Mouse (Mus musculus): ENCODE data around the gene Cidec. TPM values are rescaled to one million over a fixed set of nuclear protein-coding genes. Genes with fewer than 3 reads are reported as not detected.

The Cidec gene
- polyA plus RNA-seq (2015; fragmentation: Nextera tagmentation; extraction: Ambion mirVana), result 0.29 TPM in 1 of 2 replicates, not detected in the other

DNA sequence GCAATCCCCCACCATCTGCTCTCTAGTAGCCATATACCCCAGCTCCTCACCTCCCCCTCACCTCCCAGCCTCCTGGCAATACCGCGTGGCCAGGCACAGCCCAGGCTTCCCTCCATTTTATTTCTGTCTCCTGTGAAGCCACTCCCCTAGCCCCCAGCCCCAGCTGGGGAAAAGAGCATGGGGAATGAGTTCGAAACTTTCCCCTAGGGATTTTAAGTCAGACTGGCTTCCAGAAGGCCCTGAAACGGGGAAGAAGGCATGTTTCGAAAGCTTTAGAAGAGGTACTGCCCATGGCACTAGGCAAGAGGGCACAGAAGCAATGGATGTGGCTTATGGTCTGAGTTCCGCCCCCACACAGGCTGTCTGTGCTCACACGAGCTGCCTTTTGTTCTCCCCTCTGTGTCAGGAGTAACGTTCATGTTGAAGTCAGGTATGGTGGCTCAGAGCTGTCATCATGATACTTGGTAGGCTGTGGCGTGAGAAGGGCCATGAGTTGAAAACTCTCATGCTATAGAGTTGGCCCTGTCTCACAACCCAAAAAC lies at the start of gene Cidec:
TSS of gene Cidec (minus strand) at position 97 of the 542 bp plus-strand sequence.
- H3K4me2 ChIP-seq (ENCODE audit: low read depth, low read length), result no peak within 1 kb of the TSS
- no peaks in the 10 kb centered on the region for H3K9me3 ChIP-seq (replicated peaks; ENCODE audit: control insufficient read depth, low read length)
- no peak within 1 kb of the TSS for H3K4me3 ChIP-seq (ENCODE audit: low read length)
- 71% methylated on average over 9 of the region's 9 CpGs for WGBS
- H3K9ac ChIP-seq (ENCODE audit: low read length), result no peak within 1 kb of the TSS
- no peaks in the 10 kb centered on the region for H3K27me3 ChIP-seq (ENCODE audit: control insufficient read depth, insufficient read depth, low read length)
- ATAC-seq (replicated peaks; ENCODE audit: extremely low read depth, insufficient read depth, low FRiP score), result no peak
- H3K36me3 ChIP-seq (ENCODE audit: control insufficient read depth, insufficient read depth), result no peaks in the 10 kb centered on the region
- no peaks in the 10 kb centered on the region for H3K4me1 ChIP-seq (ENCODE audit: control insufficient read depth, insufficient read depth, low read length)
- no peak within 1 kb of the TSS for H3K27ac ChIP-seq (ENCODE audit: low read length)

DNA sequence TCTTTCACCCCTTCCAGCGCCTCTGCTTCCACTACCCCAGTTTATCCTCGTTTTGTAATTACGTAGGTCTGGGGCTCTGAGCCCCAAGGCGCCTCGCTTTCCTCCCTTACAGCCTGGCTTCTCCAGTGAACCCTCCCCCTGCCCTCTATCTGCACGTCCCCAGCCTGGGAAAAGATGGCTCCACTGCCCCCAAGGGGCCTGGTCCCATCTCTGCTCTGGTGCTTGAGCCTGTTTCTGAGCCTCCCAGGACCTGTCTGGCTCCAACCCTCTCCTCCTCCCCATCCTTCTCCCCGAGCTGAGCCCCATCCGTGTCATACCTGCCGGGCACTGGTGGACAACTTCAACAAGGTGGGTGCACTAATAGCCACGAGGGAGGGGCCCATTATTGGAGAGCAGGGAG lies 48.2 kb upstream of the Cidec start:
- WGBS, result 9% methylated on average over 10 of the region's 10 CpGs
- Histone ChIP-seq H3K9ac (ENCODE audit: low read length) (peak overlapping the region; percentile 83), H3K9me3 (replicated peaks; ENCODE audit: control insufficient read depth, low read length) (no peaks in the 10 kb centered on the region), H3K27ac (ENCODE audit: low read length) (peak overlapping the region; percentile 92), H3K4me2 (ENCODE audit: low read depth, low read length) (peak overlapping the region; percentile 72), H3K36me3 (ENCODE audit: control insufficient read depth, insufficient read depth) (peaks cover 3% of the 10 kb centered on the region; the same call in 1 of the 2 replicates), H3K4me3 (ENCODE audit: low read length) (peak overlapping the region; percentile 60), H3K27me3 (ENCODE audit: control insufficient read depth, insufficient read depth, low read length) (no peaks in the 10 kb centered on the region), H3K4me1 (ENCODE audit: control insufficient read depth, insufficient read depth, low read length) (peaks cover 23% of the 10 kb centered on the region)
- ATAC-seq (replicated peaks; ENCODE audit: extremely low read depth, insufficient read depth, low FRiP score), result 0 out of 2 replicates have a peak, but pooled peaks have one; percentile 14

GRCm38 (mm10) chr6:113483100-113483615 lies 47.6 kb upstream of the Cidec start, which contains the start of gene Creld1:
TSS of gene Creld1 (plus strand) at chr6:113483297.
- H3K4me3 ChIP-seq (ENCODE audit: low read length), result peak within 1 kb of the TSS; percentile 60
- peak within 1 kb of the TSS; percentile 92 for H3K27ac ChIP-seq (ENCODE audit: low read length)
- H3K36me3 ChIP-seq (ENCODE audit: control insufficient read depth, insufficient read depth), result no peaks in the 10 kb centered on the region
- WGBS, result 0% methylated on average over 26 of the region's 26 CpGs
- H3K4me2 ChIP-seq (ENCODE audit: low read depth, low read length), result peak within 1 kb of the TSS; percentile 72
- no peaks in the 10 kb centered on the region for H3K9me3 ChIP-seq (replicated peaks; ENCODE audit: control insufficient read depth, low read length)
- peak; percentile 96 for ATAC-seq (replicated peaks; ENCODE audit: extremely low read depth, insufficient read depth, low FRiP score)
- H3K9ac ChIP-seq (ENCODE audit: low read length), result peak within 1 kb of the TSS; percentile 83
- H3K4me1 ChIP-seq (ENCODE audit: control insufficient read depth, insufficient read depth, low read length), result peaks cover 23% of the 10 kb centered on the region
- no peaks in the 10 kb centered on the region for H3K27me3 ChIP-seq (ENCODE audit: control insufficient read depth, insufficient read depth, low read length)

GRCm38 (mm10) chr6:113482477-113483099 lies 47.0 kb upstream of the Cidec start:
- H3K4me1 ChIP-seq (ENCODE audit: control insufficient read depth, insufficient read depth, low read length), result peaks cover 23% of the 10 kb centered on the region
- under 1% methylated on average over 61 of the region's 65 CpGs for WGBS
- H3K27ac ChIP-seq (ENCODE audit: low read length), result peak overlapping the region; percentile 92
- H3K9ac ChIP-seq (ENCODE audit: low read length), result peak overlapping the region; percentile 79
- no peaks in the 10 kb centered on the region for H3K36me3 ChIP-seq (ENCODE audit: control insufficient read depth, insufficient read depth)
- peak overlapping the region; percentile 72 for H3K4me2 ChIP-seq (ENCODE audit: low read depth, low read length)
- no peaks in the 10 kb centered on the region for H3K27me3 ChIP-seq (ENCODE audit: control insufficient read depth, insufficient read depth, low read length)
- peak; percentile 23 for ATAC-seq (replicated peaks; ENCODE audit: extremely low read depth, insufficient read depth, low FRiP score)
- H3K9me3 ChIP-seq (replicated peaks; ENCODE audit: control insufficient read depth, low read length), result no peaks in the 10 kb centered on the region
- peak overlapping the region; percentile 60 for H3K4me3 ChIP-seq (ENCODE audit: low read length)

DNA sequence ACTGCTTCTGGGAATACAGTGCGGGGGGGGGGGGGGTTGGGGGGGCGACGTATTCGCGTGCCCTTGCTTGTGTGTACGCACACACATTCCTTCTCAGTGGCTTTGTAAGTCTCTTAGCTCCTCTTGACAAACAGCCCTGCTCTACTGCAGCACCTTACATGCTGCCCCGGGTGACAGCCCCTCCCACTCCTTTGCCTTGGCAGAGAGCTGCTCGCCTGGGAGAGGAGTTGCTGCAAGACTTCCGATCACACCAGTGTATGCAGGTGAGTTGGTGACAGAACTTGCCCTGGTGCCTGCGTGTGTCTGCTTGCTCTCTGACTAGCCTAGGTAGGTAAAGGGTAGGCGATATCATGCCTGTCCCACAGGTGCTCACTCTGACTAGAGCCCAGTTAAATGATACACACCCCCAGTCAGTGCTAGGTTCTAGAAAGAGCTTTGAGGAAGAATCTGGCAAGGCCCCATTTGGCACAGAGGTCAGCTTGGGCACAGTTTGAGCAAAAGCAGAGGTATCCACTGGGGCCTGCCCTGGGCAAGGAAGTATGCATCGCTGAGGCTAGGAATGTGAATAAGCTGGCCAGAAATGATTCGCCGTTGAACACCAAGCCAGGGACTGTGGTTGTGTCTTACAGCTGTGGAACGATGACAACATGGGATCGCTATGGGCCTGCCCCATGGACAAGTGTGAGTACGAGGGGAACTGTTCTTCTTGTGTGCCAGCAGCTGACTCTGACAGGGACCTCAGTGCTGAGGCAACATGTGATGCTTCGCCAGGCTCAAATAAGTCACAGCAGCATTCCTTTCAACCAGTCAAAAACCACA lies 45.2 kb upstream of the Cidec start:
- WGBS, result 47% methylated on average over 18 of the region's 18 CpGs
- no peak overlapping the region for H3K4me2 ChIP-seq (ENCODE audit: low read depth, low read length)
- H3K27ac ChIP-seq (ENCODE audit: low read length), result peak overlapping the region; percentile 79
- H3K27me3 ChIP-seq (ENCODE audit: control insufficient read depth, insufficient read depth, low read length), result no peaks in the 10 kb centered on the region
- ATAC-seq (replicated peaks; ENCODE audit: extremely low read depth, insufficient read depth, low FRiP score), result 0 out of 2 replicates have a peak, but pooled peaks have one; percentile 2
- H3K4me1 ChIP-seq (ENCODE audit: control insufficient read depth, insufficient read depth, low read length), result peaks cover 23% of the 10 kb centered on the region
- 0 out of 2 replicates have a peak overlapping the region, but pooled peaks have one; percentile 11 for H3K9ac ChIP-seq (ENCODE audit: low read length)
- no peak overlapping the region for H3K4me3 ChIP-seq (ENCODE audit: low read length)
- H3K36me3 ChIP-seq (ENCODE audit: control insufficient read depth, insufficient read depth), result no peaks in the 10 kb centered on the region
- no peaks in the 10 kb centered on the region for H3K9me3 ChIP-seq (replicated peaks; ENCODE audit: control insufficient read depth, low read length)

DNA sequence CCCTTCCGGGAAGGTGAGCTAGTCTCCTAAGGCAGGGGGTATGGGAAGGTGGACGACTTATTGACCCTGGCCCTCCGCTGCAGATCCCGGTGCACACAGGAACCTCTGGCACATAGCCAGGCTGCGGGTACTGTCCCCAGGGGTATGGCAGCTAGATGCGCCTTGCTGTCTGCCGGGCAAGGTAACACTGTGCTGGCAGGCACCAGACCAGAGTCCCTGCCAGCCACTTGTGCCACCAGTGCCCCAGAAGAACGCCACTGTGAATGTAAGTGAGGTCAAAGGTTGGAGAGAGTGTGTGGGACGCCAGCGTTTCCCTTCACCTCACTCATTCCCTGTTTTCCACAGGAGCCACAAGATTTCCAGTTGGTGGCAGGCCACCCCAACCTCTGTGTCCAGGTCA lies 43.3 kb upstream of the Cidec start:
- Histone ChIP-seq H3K9ac (ENCODE audit: low read length) (no peak overlapping the region), H3K9me3 (replicated peaks; ENCODE audit: control insufficient read depth, low read length) (no peaks in the 10 kb centered on the region), H3K4me3 (ENCODE audit: low read length) (no peak overlapping the region), H3K4me1 (ENCODE audit: control insufficient read depth, insufficient read depth, low read length) (peaks cover 21% of the 10 kb centered on the region), H3K27me3 (ENCODE audit: control insufficient read depth, insufficient read depth, low read length) (no peaks in the 10 kb centered on the region), H3K4me2 (ENCODE audit: low read depth, low read length) (no peak overlapping the region), H3K27ac (ENCODE audit: low read length) (no peak overlapping the region), H3K36me3 (ENCODE audit: control insufficient read depth, insufficient read depth) (no peaks in the 10 kb centered on the region)
- 82% methylated on average over 10 of the region's 10 CpGs for WGBS
- no peak for ATAC-seq (replicated peaks; ENCODE audit: extremely low read depth, insufficient read depth, low FRiP score)

DNA sequence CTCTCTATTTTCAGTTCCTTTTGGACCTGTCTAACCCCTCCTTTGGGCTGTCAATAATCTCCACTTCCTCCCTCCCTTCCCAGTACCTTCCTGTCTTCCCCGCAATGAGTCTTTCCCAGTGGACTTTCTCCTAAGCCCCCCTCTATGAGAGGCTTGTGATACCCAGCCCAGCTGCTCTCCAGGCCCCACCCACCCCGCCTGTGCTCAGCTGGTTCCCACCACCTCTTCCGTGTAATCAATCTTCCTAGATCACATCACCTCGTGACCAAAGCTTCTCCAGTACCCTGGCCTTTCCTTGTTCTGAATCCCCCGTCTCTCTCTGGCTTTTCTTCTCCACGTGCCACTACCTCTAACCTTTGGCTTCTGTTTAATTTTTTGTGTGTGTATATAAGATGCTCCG lies 41.8 kb upstream of the Cidec start:
- Histone ChIP-seq H3K9me3 (replicated peaks; ENCODE audit: control insufficient read depth, low read length) (no peaks in the 10 kb centered on the region), H3K9ac (ENCODE audit: low read length) (no peak overlapping the region), H3K27ac (ENCODE audit: low read length) (no peak overlapping the region), H3K4me1 (ENCODE audit: control insufficient read depth, insufficient read depth, low read length) (peaks cover 19% of the 10 kb centered on the region), H3K4me3 (ENCODE audit: low read length) (no peak overlapping the region), H3K4me2 (ENCODE audit: low read depth, low read length) (no peak overlapping the region), H3K36me3 (ENCODE audit: control insufficient read depth, insufficient read depth) (no peaks in the 10 kb centered on the region), H3K27me3 (ENCODE audit: control insufficient read depth, insufficient read depth, low read length) (no peaks in the 10 kb centered on the region)
- 47% methylated on average over 7 of the region's 7 CpGs for WGBS
- ATAC-seq (replicated peaks; ENCODE audit: extremely low read depth, insufficient read depth, low FRiP score), result no peak

- H3K9me3 ChIP-seq (replicated peaks; ENCODE audit: control insufficient read depth, low read length), result no peaks in the 10 kb centered on the region
- H3K36me3 ChIP-seq (ENCODE audit: control insufficient read depth, insufficient read depth), result no peaks in the 10 kb centered on the region
Observed at GRCm38 (mm10) chr6:113473715-113474114, 38.2 kb upstream of the Cidec start.

More at GRCm38 (mm10) chr6:113473715-113474114, 38.2 kb upstream of the Cidec start:
- ATAC-seq (replicated peaks; ENCODE audit: extremely low read depth, insufficient read depth, low FRiP score), result no peak
- Histone ChIP-seq H3K9ac (ENCODE audit: low read length) (no peak overlapping the region), H3K27me3 (ENCODE audit: control insufficient read depth, insufficient read depth, low read length) (peaks cover 3% of the 10 kb centered on the region; the same call in 1 of the 2 replicates), H3K27ac (ENCODE audit: low read length) (no peak overlapping the region), H3K4me2 (ENCODE audit: low read depth, low read length) (no peak overlapping the region), H3K4me1 (ENCODE audit: control insufficient read depth, insufficient read depth, low read length) (peaks cover 19% of the 10 kb centered on the region), H3K4me3 (ENCODE audit: low read length) (no peak overlapping the region)
- WGBS, result 61% methylated on average over 6 of the region's 6 CpGs

All from heart, embryonic 16.5 days (tissue).